Mouse (Mus musculus) embryonic facial prominence, embryonic 15.5 days (tissue): Measurements from ENCODE around the gene Smad3. TPM values are rescaled to one million over a fixed set of nuclear protein-coding genes. Genes with fewer than 3 reads are reported as not detected.

ENCODE experiments used
- ATAC-seq: fragments of 200-750 bp; cut with Nextera tagmentation; 2 replicates; pipeline ENCODE4 v1.8.0; 2017; ENCODE audit warnings: low read depth, moderate TSS enrichment; ENCODE audit not compliant: insufficient number of reproducible peaks, low FRiP score, low TSS enrichment
- H3K27ac ChIP-seq: fragments of 300-500 bp; sonication (generic); replicated peaks from 2 replicates; pipeline ENCODE4 v1.5.1; 2015; ENCODE audit warnings: mild to moderate bottlenecking, inconsistent platforms
- H3K27me3 ChIP-seq: fragments of 300-500 bp; sonication (generic); 2 replicates; pipeline ENCODE4 v1.6.1; 2015; ENCODE audit warnings: inconsistent platforms
- H3K36me3 ChIP-seq: fragments of 300-500 bp; sonication (generic); 2 replicates; pipeline ENCODE4 v1.6.1; 2015; ENCODE audit warnings: mild to moderate bottlenecking, inconsistent platforms
- H3K4me1 ChIP-seq: fragments of 300-500 bp; sonication (generic); 2 replicates; pipeline ENCODE4 v1.6.1; 2015; ENCODE audit warnings: inconsistent platforms
- H3K4me2 ChIP-seq: fragments of 300-500 bp; sonication (generic); replicated peaks from 2 replicates; pipeline ENCODE4 v1.6.1; 2015; ENCODE audit warnings: mild to moderate bottlenecking, inconsistent platforms
- H3K4me3 ChIP-seq: fragments of 300-500 bp; sonication (generic); replicated peaks from 2 replicates; pipeline ENCODE4 v1.5.1; 2015; ENCODE audit warnings: mild to moderate bottlenecking, inconsistent platforms
- H3K9ac ChIP-seq: fragments of 300-500 bp; sonication (generic); 2 replicates; pipeline ENCODE4 v1.6.1; 2015; ENCODE audit warnings: inconsistent platforms
- H3K9me3 ChIP-seq: fragments of 300-500 bp; sonication (generic); replicated peaks from 2 replicates; pipeline ENCODE4 v1.6.1; 2016; ENCODE audit warnings: inconsistent platforms
- WGBS: fragments of 180-500 bp; shearing (Covaris S2); methylation state at CpG from one replicate; pipeline ENCODE4 v1.1.7; 2015; 5-methylcytosine and 5-hydroxymethylcytosine counted together
- polyA plus RNA-seq: library from polyadenylated mRNA; unstranded; fragments of >200 nt; fragmentation: Nextera tagmentation; extraction: Ambion mirVana; gene quantifications from 2 replicates; pipeline ENCODE4 v1.2.1, GENCODE M21; 2015

Gene Smad3
- 23.5 and 25.4 TPM in 2 replicates for polyA plus RNA-seq

GRCm38 (mm10) chr9:63757865-63758440 is at the start of gene Smad3:
Gene Smad3 (minus strand): TSS chr9:63757994.
- under 1% methylated on average over 59 of the region's 59 CpGs for WGBS
- H3K27ac ChIP-seq, result peak within 1 kb of the TSS; percentile 98
- no peaks in the 10 kb centered on the region for H3K27me3 ChIP-seq
- H3K36me3 ChIP-seq, result no peaks in the 10 kb centered on the region
- peak within 1 kb of the TSS; percentile 83 for H3K4me2 ChIP-seq
- ATAC-seq, result peak; percentile 95
- peak within 1 kb of the TSS; percentile 77 for H3K9ac ChIP-seq
- H3K4me3 ChIP-seq, result peak within 1 kb of the TSS; percentile 90
- peaks cover 58% of the 10 kb centered on the region for H3K4me1 ChIP-seq
- H3K9me3 ChIP-seq, result no peaks in the 10 kb centered on the region

- H3K27me3 ChIP-seq, result no peaks in the 10 kb centered on the region
- WGBS, result 56% methylated on average over 3 of the region's 3 CpGs
- H3K9ac ChIP-seq, result no peak overlapping the region
- ATAC-seq, result no peak
- H3K4me2 ChIP-seq, result no peak overlapping the region
- no peaks in the 10 kb centered on the region for H3K9me3 ChIP-seq
- H3K27ac ChIP-seq, result no peak overlapping the region
- H3K36me3 ChIP-seq, result no peaks in the 10 kb centered on the region
- no peak overlapping the region for H3K4me3 ChIP-seq
- peaks cover 16% of the 10 kb centered on the region for H3K4me1 ChIP-seq
Measured at GRCm38 (mm10) chr9:63804847-63805246, 47.1 kb upstream of the Smad3 start.

- no peaks in the 10 kb centered on the region for H3K36me3 ChIP-seq
- H3K4me3 ChIP-seq, result no peak overlapping the region
- peak; percentile 79 for ATAC-seq
- WGBS, result 6% methylated on average over 8 of the region's 8 CpGs
- H3K27ac ChIP-seq, result no peak overlapping the region
- H3K27me3 ChIP-seq, result no peaks in the 10 kb centered on the region
- no peak overlapping the region for H3K9ac ChIP-seq
- peaks cover 16% of the 10 kb centered on the region for H3K4me1 ChIP-seq
- H3K9me3 ChIP-seq, result no peaks in the 10 kb centered on the region
- peak overlapping the region; percentile 11; the same call in 1 of the 2 replicates for H3K4me2 ChIP-seq
Measured at GRCm38 (mm10) chr9:63803181-63803591, 45.4 kb upstream of the Smad3 start.

GRCm38 (mm10) chr9:63802504-63802903 is 44.7 kb upstream of the Smad3 start:
- no peak overlapping the region for H3K9ac ChIP-seq
- no peak overlapping the region for H3K27ac ChIP-seq
- peaks cover 16% of the 10 kb centered on the region for H3K4me1 ChIP-seq
- H3K27me3 ChIP-seq, result no peaks in the 10 kb centered on the region
- H3K4me3 ChIP-seq, result no peak overlapping the region
- WGBS, result 57% methylated on average over 7 of the region's 7 CpGs
- H3K9me3 ChIP-seq, result no peaks in the 10 kb centered on the region
- no peak overlapping the region for H3K4me2 ChIP-seq
- no peak for ATAC-seq
- H3K36me3 ChIP-seq, result no peaks in the 10 kb centered on the region

- WGBS, result 64% methylated on average over 5 of the region's 5 CpGs
- no peak overlapping the region for H3K4me3 ChIP-seq
- no peak overlapping the region for H3K4me2 ChIP-seq
- H3K27me3 ChIP-seq, result no peaks in the 10 kb centered on the region
- no peak for ATAC-seq
- H3K36me3 ChIP-seq, result no peaks in the 10 kb centered on the region
- no peak overlapping the region for H3K27ac ChIP-seq
- H3K9me3 ChIP-seq, result no peaks in the 10 kb centered on the region
- H3K4me1 ChIP-seq, result peaks cover 16% of the 10 kb centered on the region
- no peak overlapping the region for H3K9ac ChIP-seq
Measured at GRCm38 (mm10) chr9:63802080-63802479, 44.3 kb upstream of the Smad3 start.

GRCm38 (mm10) chr9:63796429-63796828 is 38.6 kb upstream of the Smad3 start:
- Histone ChIP-seq H3K4me3 (no peak overlapping the region), H3K27ac (no peak overlapping the region), H3K9me3 (no peaks in the 10 kb centered on the region), H3K4me2 (no peak overlapping the region), H3K36me3 (no peaks in the 10 kb centered on the region), H3K4me1 (peaks cover 9% of the 10 kb centered on the region), H3K27me3 (no peaks in the 10 kb centered on the region), H3K9ac (no peak overlapping the region)
- WGBS, result 60% methylated on average over 3 of the region's 3 CpGs
- no peak for ATAC-seq

- H3K4me3 ChIP-seq, result no peak overlapping the region
- no peak for ATAC-seq
- H3K4me1 ChIP-seq, result peaks cover 13% of the 10 kb centered on the region
- H3K9ac ChIP-seq, result no peak overlapping the region
- 66% methylated on average over 10 of the region's 10 CpGs for WGBS
- H3K36me3 ChIP-seq, result no peaks in the 10 kb centered on the region
- H3K9me3 ChIP-seq, result no peaks in the 10 kb centered on the region
- H3K27me3 ChIP-seq, result no peaks in the 10 kb centered on the region
- no peak overlapping the region for H3K4me2 ChIP-seq
- no peak overlapping the region for H3K27ac ChIP-seq
Measured at GRCm38 (mm10) chr9:63793731-63794495, 36.1 kb upstream of the Smad3 start.

GRCm38 (mm10) chr9:63791716-63792115 is 33.9 kb upstream of the Smad3 start:
- Histone ChIP-seq H3K27ac (no peak overlapping the region), H3K27me3 (no peaks in the 10 kb centered on the region), H3K4me2 (no peak overlapping the region), H3K9ac (no peak overlapping the region), H3K9me3 (no peaks in the 10 kb centered on the region), H3K36me3 (no peaks in the 10 kb centered on the region), H3K4me3 (no peak overlapping the region), H3K4me1 (peaks cover 17% of the 10 kb centered on the region)
- 71% methylated on average over 1 of the region's 1 CpGs for WGBS
- ATAC-seq, result no peak

- WGBS, result 22% methylated on average over 6 of the region's 6 CpGs
- H3K9ac ChIP-seq, result no peak overlapping the region
- ATAC-seq, result no peak
Measured at GRCm38 (mm10) chr9:63791275-63791674, 33.5 kb upstream of the Smad3 start.

GRCm38 (mm10) chr9:63790222-63790621 is 32.4 kb upstream of the Smad3 start:
- no peak for ATAC-seq
- H3K27me3 ChIP-seq, result no peaks in the 10 kb centered on the region
- no peak overlapping the region for H3K4me2 ChIP-seq
- no peak overlapping the region for H3K9ac ChIP-seq
- no peak overlapping the region for H3K4me3 ChIP-seq
- 91% methylated on average over 4 of the region's 4 CpGs for WGBS
- peaks cover 23% of the 10 kb centered on the region for H3K4me1 ChIP-seq
- no peaks in the 10 kb centered on the region for H3K36me3 ChIP-seq
- no peaks in the 10 kb centered on the region for H3K9me3 ChIP-seq
- H3K27ac ChIP-seq, result no peak overlapping the region

More at GRCm38 (mm10) chr9:63791275-63791674, 33.5 kb upstream of the Smad3 start:
- Histone ChIP-seq H3K27ac (no peak overlapping the region), H3K4me3 (no peak overlapping the region), H3K27me3 (no peaks in the 10 kb centered on the region), H3K36me3 (no peaks in the 10 kb centered on the region), H3K9me3 (no peaks in the 10 kb centered on the region), H3K4me1 (peaks cover 17% of the 10 kb centered on the region), H3K4me2 (no peak overlapping the region)

- 53% methylated on average over 7 of the region's 7 CpGs for WGBS
- H3K27ac ChIP-seq, result no peak overlapping the region
- ATAC-seq, result no peak; the same call in 1 of the 2 replicates
- no peak overlapping the region for H3K9ac ChIP-seq
- no peaks in the 10 kb centered on the region for H3K36me3 ChIP-seq
- H3K4me3 ChIP-seq, result no peak overlapping the region
- no peak overlapping the region for H3K4me2 ChIP-seq
- peaks cover 23% of the 10 kb centered on the region for H3K4me1 ChIP-seq
- no peaks in the 10 kb centered on the region for H3K9me3 ChIP-seq
- no peaks in the 10 kb centered on the region for H3K27me3 ChIP-seq
Measured at GRCm38 (mm10) chr9:63789386-63789785, 31.6 kb upstream of the Smad3 start.
